Mouse (Mus musculus): ENCODE results near the gene Rdm1. TPM values are rescaled to one million over a fixed set of nuclear protein-coding genes. Genes with fewer than 3 reads are reported as not detected.
A peak's percentile ranks its signal among the peaks of the same experiment; 100 is the strongest.

The Rdm1 gene
- polyA plus RNA-seq, 1 experiment from 2014 or later: 18.9 TPM

- ATAC-seq (ENCODE audit: low FRiP score): no peak
Observed at GRCm38 (mm10) chr11:101678770-101679169, 51.8 kb downstream of the Rdm1 start.

GRCm38 (mm10) chr11:101679907-101680306 lies 52.9 kb downstream of the Rdm1 start:
- no peak for ATAC-seq (ENCODE audit: low FRiP score)
- H3K4me1 ChIP-seq (replicated peaks): peaks cover 8% of the 10 kb centered on the region
- no peaks in the 10 kb centered on the region for H3K27me3 ChIP-seq
- no peak overlapping the region for H3K9ac ChIP-seq
- no peak overlapping the region for H3K27ac ChIP-seq
- no peak overlapping the region for H3K4me3 ChIP-seq
- WGBS: 65% methylated on average over 6 of the region's 7 CpGs
- no peak overlapping the region for H3K4me2 ChIP-seq
- H3K36me3 ChIP-seq: no peaks in the 10 kb centered on the region
- no peaks in the 10 kb centered on the region for H3K9me3 ChIP-seq

More at GRCm38 (mm10) chr11:101678770-101679169, 51.8 kb downstream of the Rdm1 start:
- Histone ChIP-seq H3K4me1 (replicated peaks) (peaks cover 8% of the 10 kb centered on the region), H3K27me3 (no peaks in the 10 kb centered on the region), H3K9ac (no peak overlapping the region), H3K36me3 (no peaks in the 10 kb centered on the region), H3K4me3 (no peak overlapping the region), H3K4me2 (no peak overlapping the region), H3K9me3 (no peaks in the 10 kb centered on the region), H3K27ac (no peak overlapping the region)
- 75% methylated on average over 5 of the region's 5 CpGs for WGBS

GRCm38 (mm10) chr11:101680634-101681325 lies 53.8 kb downstream of the Rdm1 start:
- Histone ChIP-seq H3K36me3 (no peaks in the 10 kb centered on the region), H3K9ac (no peak overlapping the region), H3K27me3 (no peaks in the 10 kb centered on the region), H3K27ac (peak overlapping the region; percentile 75), H3K4me2 (no peak overlapping the region), H3K4me1 (replicated peaks) (peaks cover 8% of the 10 kb centered on the region), H3K9me3 (no peaks in the 10 kb centered on the region), H3K4me3 (no peak overlapping the region)
- WGBS: 50% methylated on average over 3 of the region's 3 CpGs
- ATAC-seq (ENCODE audit: low FRiP score): no peak

- ATAC-seq (ENCODE audit: low FRiP score): no peak
- 80% methylated on average over 1 of the region's 1 CpGs for WGBS
- H3K27ac ChIP-seq: no peak overlapping the region
Observed at GRCm38 (mm10) chr11:101681968-101682367, 55.0 kb downstream of the Rdm1 start.

GRCm38 (mm10) chr11:101682410-101682960 lies 55.5 kb downstream of the Rdm1 start:
- Histone ChIP-seq H3K9me3 (no peaks in the 10 kb centered on the region), H3K36me3 (no peaks in the 10 kb centered on the region), H3K27ac (no peak overlapping the region), H3K4me3 (no peak overlapping the region), H3K4me1 (replicated peaks) (peaks cover 12% of the 10 kb centered on the region), H3K4me2 (no peak overlapping the region), H3K27me3 (no peaks in the 10 kb centered on the region), H3K9ac (no peak overlapping the region)
- no peak for ATAC-seq (ENCODE audit: low FRiP score)
- 78% methylated on average over 7 of the region's 7 CpGs for WGBS

More at GRCm38 (mm10) chr11:101681968-101682367, 55.0 kb downstream of the Rdm1 start:
- H3K4me1 ChIP-seq (replicated peaks): peaks cover 8% of the 10 kb centered on the region
- H3K9me3 ChIP-seq: no peaks in the 10 kb centered on the region
- no peaks in the 10 kb centered on the region for H3K27me3 ChIP-seq
- H3K36me3 ChIP-seq: no peaks in the 10 kb centered on the region
- H3K4me2 ChIP-seq: no peak overlapping the region
- no peak overlapping the region for H3K4me3 ChIP-seq
- H3K9ac ChIP-seq: no peak overlapping the region

Other genes starting within 250 kb of the Rdm1 start
- gene Aarsd1, start 209.6 kb upstream of the Rdm1 start, polyA plus RNA-seq (2015; fragmentation: Nextera tagmentation; extraction: Ambion mirVana): 91.5 and 96.2 TPM in 2 replicates
- 4.8 and 8.0 TPM in 2 replicates for gene Gm27029, start 202.4 kb upstream of the Rdm1 start, polyA plus RNA-seq (2015; fragmentation: Nextera tagmentation; extraction: Ambion mirVana)
- gene Rundc1, start 202.1 kb upstream of the Rdm1 start, polyA plus RNA-seq (2015; fragmentation: Nextera tagmentation; extraction: Ambion mirVana): 28.6 and 29.8 TPM in 2 replicates
- 2.3 and 2.8 TPM in 2 replicates for gene Ptges3l, start 201.9 kb upstream of the Rdm1 start, polyA plus RNA-seq (2015; fragmentation: Nextera tagmentation; extraction: Ambion mirVana)
- gene Rpl27, start 184.9 kb upstream of the Rdm1 start, polyA plus RNA-seq (2015; fragmentation: Nextera tagmentation; extraction: Ambion mirVana): 301 and 310 TPM in 2 replicates
- gene Ifi35, start 178.8 kb upstream of the Rdm1 start, polyA plus RNA-seq (2015; fragmentation: Nextera tagmentation; extraction: Ambion mirVana): 3.7 and 4.0 TPM in 2 replicates
- 108 and 111 TPM in 2 replicates for gene Rnd2, start 162.2 kb upstream of the Rdm1 start, polyA plus RNA-seq (2015; fragmentation: Nextera tagmentation; extraction: Ambion mirVana)
- 92.1 and 96.6 TPM in 2 replicates for gene Vat1, start 161.0 kb upstream of the Rdm1 start, polyA plus RNA-seq (2015; fragmentation: Nextera tagmentation; extraction: Ambion mirVana)
- 2.9 TPM in 2 replicates for gene Brca1, start 75.2 kb upstream of the Rdm1 start, polyA plus RNA-seq (2015; fragmentation: Nextera tagmentation; extraction: Ambion mirVana)
- gene Nbr1, start 75.0 kb upstream of the Rdm1 start, polyA plus RNA-seq (2015; fragmentation: Nextera tagmentation; extraction: Ambion mirVana): 98.7 and 104 TPM in 2 replicates
- gene Tmem106a, start 45.0 kb upstream of the Rdm1 start, polyA plus RNA-seq (2015; fragmentation: Nextera tagmentation; extraction: Ambion mirVana): 3.4 and 4.1 TPM in 2 replicates
- not detected in 2 replicates for gene Gm11634, start 27.9 kb upstream of the Rdm1 start, polyA plus RNA-seq (2015; fragmentation: Nextera tagmentation; extraction: Ambion mirVana)
- 8.0 and 10.7 TPM in 2 replicates for gene Arl4d, start 38.3 kb downstream of the Rdm1 start, polyA plus RNA-seq (2015; fragmentation: Nextera tagmentation; extraction: Ambion mirVana)
- 35.1 and 39.7 TPM in 2 replicates for gene Dhx8, start 105.7 kb downstream of the Rdm1 start, polyA plus RNA-seq (2015; fragmentation: Nextera tagmentation; extraction: Ambion mirVana)
- gene Etv4, start 158.2 kb downstream of the Rdm1 start, polyA plus RNA-seq (2015; fragmentation: Nextera tagmentation; extraction: Ambion mirVana): 4.5 and 6.4 TPM in 2 replicates